Mouse (Mus musculus): ENCODE measurements around the gene Synj1.

DNA sequence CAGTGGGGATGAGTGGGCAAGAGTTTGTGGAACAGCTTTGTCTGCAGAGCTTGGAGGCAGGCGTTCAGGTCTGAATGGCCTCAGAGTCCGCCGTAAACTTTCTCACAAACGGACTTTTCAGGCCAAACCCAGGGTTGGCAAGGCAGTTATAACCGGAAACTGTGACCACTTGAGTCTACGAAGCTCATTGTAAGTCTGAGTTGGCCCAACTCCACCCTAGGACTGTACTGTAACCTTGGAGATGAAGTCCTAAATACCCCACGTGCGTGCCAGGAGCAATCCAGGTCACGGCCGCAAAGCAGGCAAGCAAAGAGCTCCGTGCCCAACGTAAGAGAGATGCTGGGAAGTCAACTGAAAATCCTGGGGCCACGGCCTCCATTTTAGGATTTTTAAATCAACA lies 99.3 kb downstream of the Synj1 start:
- TF ChIP-seq CTCF (IDR thresholded peaks at IDR 0.05; ENCODE audit: low read depth, low read length): no peak
- no peak for TF ChIP-seq POLR2A (IDR thresholded peaks at IDR 0.05; ENCODE audit: extremely low read depth, insufficient read depth, low read length)

Data from liver, adult 2 months (tissue).